30 mouse cellular contexts compared by ENCODE assay signal in the genomic region with DNA sequence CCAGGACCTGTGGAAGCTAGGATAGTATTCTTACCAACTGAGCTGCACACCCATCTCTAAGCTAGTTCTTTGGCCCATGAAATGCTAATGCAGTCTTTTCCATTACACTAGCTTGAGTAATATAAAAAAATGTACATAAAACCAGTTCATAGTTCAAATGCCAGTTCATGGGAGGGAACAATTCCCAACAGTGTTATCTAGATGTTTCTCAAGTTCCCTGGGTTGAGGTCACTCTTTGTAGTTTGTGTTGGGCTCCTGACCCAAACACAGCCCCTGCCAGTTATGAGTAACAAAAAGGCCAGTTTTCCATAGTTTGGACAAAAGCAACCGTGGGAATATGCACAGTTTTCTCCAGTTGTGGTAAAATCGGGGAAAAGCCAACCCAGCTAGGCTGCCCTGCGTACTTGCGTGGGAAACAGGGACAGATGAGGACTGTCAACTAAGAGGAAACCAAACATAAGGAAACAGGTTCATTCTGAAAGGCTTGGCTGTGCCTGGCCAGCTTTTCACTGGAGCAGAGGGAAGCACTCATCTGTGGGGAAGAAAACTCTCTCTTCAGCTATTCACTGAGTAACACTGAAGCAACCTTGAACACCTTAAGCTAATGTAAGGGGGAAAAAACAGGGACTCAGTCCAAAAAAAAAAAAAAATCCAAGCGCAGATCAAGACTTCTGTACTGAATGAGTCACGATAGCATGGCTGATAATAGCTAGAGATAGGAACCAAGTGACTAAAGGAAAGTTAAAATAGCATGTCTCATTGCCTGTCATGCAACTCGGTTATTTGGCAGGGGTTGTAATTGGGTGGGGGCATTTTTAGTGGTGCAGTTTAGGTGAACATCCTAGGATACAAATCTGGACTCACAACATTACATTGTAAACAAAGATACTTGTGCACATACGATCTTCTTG. TPM values are rescaled to one million over a fixed set of nuclear protein-coding genes. Genes with fewer than 3 reads are reported as not detected.
A peak's percentile ranks its signal among the peaks of the same experiment; 100 is the strongest.
DNase-seq lines count a peak whose midpoint lies in the region; ATAC-seq and TF ChIP-seq lines count a peak whose summit lies in the region.
"Had no signal": no experiment of that assay in that cellular context is flagged by ENCODE, and none has a peak within 500 bp of the region (broad histone marks: within the 10 kb centered on the region; RNA-seq: fewer than 3 reads in every experiment).

No protein-coding gene starts in this region.

- no peaks in the 10 kb centered on the region for H3K79me2 ChIP-seq in myocyte (ENCODE audit: control insufficient read depth, insufficient read depth)

- no peaks in the 10 kb centered on the region for H3K36me3 ChIP-seq in kidney, embryonic 15.5 days
- H3K36me3 ChIP-seq in myocyte (ENCODE audit: control insufficient read depth, insufficient read depth) = no peaks in the 10 kb centered on the region
- H3K36me3 ChIP-seq in forebrain, embryonic 11.5 days (ENCODE audit: control insufficient read depth, insufficient read depth, low read length) = no peaks in the 10 kb centered on the region
- H3K36me3 ChIP-seq in heart, embryonic 12.5 days = no peaks in the 10 kb centered on the region
- H3K36me3 ChIP-seq: embryonic facial prominence, embryonic 13.5 days; heart, embryonic 13.5 days; hindbrain, embryonic 15.5 days; limb, embryonic 10.5 days; limb, embryonic 15.5 days; midbrain, embryonic 15.5 days had no signal

- 0 out of 2 replicates have a peak overlapping the region, but pooled peaks have one; percentile 54 for H3K27ac ChIP-seq in kidney, embryonic 15.5 days
- H3K27ac ChIP-seq in forebrain, embryonic 11.5 days (ENCODE audit: low read depth, low read length) = no peak overlapping the region
- no peak overlapping the region for H3K27ac ChIP-seq in heart, embryonic 12.5 days (ENCODE audit: poor library complexity, severe bottlenecking)
- H3K27ac ChIP-seq: embryonic facial prominence, embryonic 13.5 days; gastrocnemius, adult 2 months; heart, adult 2 months; heart, embryonic 13.5 days; hindbrain, embryonic 15.5 days; limb, embryonic 10.5 days; limb, embryonic 15.5 days; macrophage; midbrain, embryonic 15.5 days had no signal

- no peak overlapping the region for H3K4me2 ChIP-seq in kidney, embryonic 15.5 days
- peak overlapping the region; percentile 8 for H3K4me2 ChIP-seq in myocyte (ENCODE audit: low read depth)
- no peak overlapping the region for H3K4me2 ChIP-seq in forebrain, embryonic 11.5 days (ENCODE audit: low read depth, low read length, severe bottlenecking)
- H3K4me2 ChIP-seq in heart, embryonic 12.5 days = no peak overlapping the region
- H3K4me2 ChIP-seq: embryonic facial prominence, embryonic 13.5 days; heart, embryonic 13.5 days; hindbrain, embryonic 15.5 days; limb, embryonic 15.5 days; midbrain, embryonic 15.5 days had no signal

- no peak for TF ChIP-seq POLR2A in myocyte (IDR thresholded peaks at IDR 0.05; ENCODE audit: insufficient read length, low read depth)

- H3K4me3 ChIP-seq in kidney, embryonic 15.5 days (replicated peaks) = no peak overlapping the region
- H3K4me3 ChIP-seq in myocyte = no peak overlapping the region
- H3K4me3 ChIP-seq in forebrain, embryonic 11.5 days (ENCODE audit: low read depth, low read length) = no peak overlapping the region
- H3K4me3 ChIP-seq in heart, embryonic 12.5 days = no peak overlapping the region
- H3K4me3 ChIP-seq: embryonic facial prominence, embryonic 13.5 days; gastrocnemius, adult 2 months; heart, adult 2 months; heart, embryonic 13.5 days; hindbrain, embryonic 15.5 days; limb, embryonic 10.5 days; limb, embryonic 15.5 days; midbrain, embryonic 15.5 days had no signal

- peaks cover 3% of the 10 kb centered on the region; the same call in 1 of the 2 replicates for H3K27me3 ChIP-seq in kidney, embryonic 15.5 days
- H3K27me3 ChIP-seq in myocyte (ENCODE audit: control insufficient read depth, insufficient read depth, insufficient read length) = no peaks in the 10 kb centered on the region
- no peaks in the 10 kb centered on the region for H3K27me3 ChIP-seq in forebrain, embryonic 11.5 days (ENCODE audit: control insufficient read depth, insufficient read depth, low read length)
- peaks cover 9% of the 10 kb centered on the region; the same call in 1 of the 2 replicates for H3K27me3 ChIP-seq in heart, embryonic 12.5 days (replicated peaks)
- H3K27me3 ChIP-seq: embryonic facial prominence, embryonic 13.5 days; heart, embryonic 13.5 days; hindbrain, embryonic 15.5 days; limb, embryonic 15.5 days; midbrain, embryonic 15.5 days; Patski had no signal

- 73% methylated on average over 8 of the region's 8 CpGs for WGBS in kidney, embryonic 15.5 days
- 83% methylated on average over 8 of the region's 8 CpGs for WGBS in forebrain, embryonic 11.5 days
- 64% methylated on average over 8 of the region's 8 CpGs for WGBS in heart, embryonic 12.5 days

- ATAC-seq in kidney, embryonic 15.5 days (replicated peaks; ENCODE audit: low FRiP score) = no peak
- ATAC-seq in forebrain, embryonic 11.5 days (replicated peaks; ENCODE audit: low FRiP score) = no peak
- no peak for ATAC-seq in heart, embryonic 12.5 days (ENCODE audit: insufficient number of reproducible peaks, low FRiP score)
- no peak for ATAC-seq in erythroblast, adult 5-6 weeks (replicated peaks; ENCODE audit: low FRiP score, poor library complexity, severe bottlenecking)
- ATAC-seq: forebrain, embryonic 14.5 days; midbrain, embryonic 15.5 days; Patski had no signal

- no peaks in the 10 kb centered on the region for H3K9me3 ChIP-seq in kidney, embryonic 15.5 days (replicated peaks)
- no peaks in the 10 kb centered on the region for H3K9me3 ChIP-seq in forebrain, embryonic 11.5 days (ENCODE audit: control insufficient read depth, low read length)
- no peaks in the 10 kb centered on the region for H3K9me3 ChIP-seq in heart, embryonic 12.5 days (replicated peaks)
- H3K9me3 ChIP-seq: embryonic facial prominence, embryonic 13.5 days; heart, embryonic 13.5 days; hindbrain, embryonic 15.5 days; limb, embryonic 10.5 days; limb, embryonic 15.5 days; midbrain, embryonic 15.5 days had no signal

- H3K9ac ChIP-seq in kidney, embryonic 15.5 days = no peak overlapping the region
- H3K9ac ChIP-seq in forebrain, embryonic 11.5 days (ENCODE audit: low read length) = no peak overlapping the region
- H3K9ac ChIP-seq in heart, embryonic 12.5 days = no peak overlapping the region
- H3K9ac ChIP-seq: embryonic facial prominence, embryonic 13.5 days; heart, embryonic 13.5 days; hindbrain, embryonic 15.5 days; limb, embryonic 15.5 days; midbrain, embryonic 15.5 days had no signal

- no peak for DNase-seq in kidney, postnatal 14 days
- peak; percentile 55 for DNase-seq in 3T3-L1 (ENCODE audit: low read depth, low spot score)
- DNase-seq in NIH3T3 (ENCODE audit: low read depth) = peak; percentile 62
- no peak for DNase-seq in forebrain, embryonic 11.5 days (ENCODE audit: low spot score)
- DNase-seq: adrenal gland, postnatal 14 days; B cell, adult 2 months; cerebellum, adult 18-20 months; cerebellum, postnatal 10 days; gastrocnemius, adult 2 months; gastrocnemius, postnatal 36 days; heart, adult 2 months; heart, postnatal 10 days; kidney, postnatal 10 days; layer of hippocampus, adult 9-11 months; lung, adult 2 months; lung, postnatal 10 days; right cerebral cortex, adult 18-20 months had no signal

- H3K4me1 ChIP-seq in kidney, embryonic 15.5 days = peaks cover 12% of the 10 kb centered on the region
- H3K4me1 ChIP-seq in forebrain, embryonic 11.5 days (replicated peaks; ENCODE audit: control insufficient read depth, insufficient read depth, low read length) = no peaks in the 10 kb centered on the region
- H3K4me1 ChIP-seq in heart, embryonic 12.5 days (replicated peaks) = peaks cover 16% of the 10 kb centered on the region
- H3K4me1 ChIP-seq: hindbrain, embryonic 15.5 days; midbrain, embryonic 15.5 days had no signal

- H3ac ChIP-seq in myocyte (ENCODE audit: control insufficient read depth, insufficient read length) = no peak overlapping the region

TF ChIP-seq in myocyte, 11 proteins besides CTCF, POLR2A, EP300 and RAD21:
- TF ChIP-seq MAX (IDR thresholded peaks at IDR 0.05; ENCODE audit: low read depth) (no peak), CEBPB (IDR thresholded peaks at IDR 0.05; ENCODE audit: insufficient read depth, poor library complexity, severe bottlenecking) (no peak), E2F4 (IDR thresholded peaks at IDR 0.05; ENCODE audit: insufficient read depth) (no peak), SRF (IDR thresholded peaks at IDR 0.05; ENCODE audit: control insufficient read depth, insufficient read length, low read depth) (no peak)

RNA-seq across cellular contexts. Expression of a gene that starts 10.9 kb away (rescaled TPM):
- 8.3 and 9.7 TPM in 2 replicates for polyA plus RNA-seq in kidney, embryonic 15.5 days (2015; fragmentation: Nextera tagmentation; extraction: Ambion mirVana)
- polyA plus RNA-seq in myocyte (2012; fragmentation: generic; extraction: Trizol) = 3.1 TPM
- 0.81 TPM in 2 replicates for polyA plus RNA-seq in forebrain, embryonic 11.5 days (2014; fragmentation: Nextera tagmentation; extraction: Ambion mirVana)
- polyA plus RNA-seq in heart, embryonic 12.5 days (2016; fragmentation: Nextera tagmentation; extraction: Ambion mirVana) = 1.4 and 1.7 TPM in 2 replicates
- total RNA-seq in erythroblast, adult 5-6 weeks (2015; ENCODE audit: low replicate concordance) = 0.42 TPM in 1 of 2 replicates, not detected in the other
- total RNA-seq in erythroblast, adult 5-6 weeks (2017; ENCODE audit: low replicate concordance) = 0.17 TPM in 1 of 2 replicates, not detected in the other

Comparison
In these comparisons a context has a peak if more than half of its experiments do, and no peak if none do; other contexts are left out.
1. DNase-seq: peak in 3T3-L1 (single experiment) and NIH3T3 (single experiment); none in kidney, postnatal 14 days (single experiment) and forebrain, embryonic 11.5 days (single experiment).